Mouse (Mus musculus) kidney, postnatal 0 days (tissue): ENCODE results near the gene Relch. TPM values are rescaled to one million over a fixed set of nuclear protein-coding genes. Genes with fewer than 3 reads are reported as not detected.

ENCODE experiments used
- ATAC-seq: fragments of 200-750 bp; cut with Nextera tagmentation; replicated peaks from 2 replicates; pipeline ENCODE4 v1.8.0; 2017; ENCODE audit warnings: low read depth, moderate number of reproducible peaks, moderate TSS enrichment, moderate library complexity; ENCODE audit not compliant: low FRiP score
- DNase-seq: peaks from one replicate; pipeline ENCODE4 v3.0.0-alpha.2; 2016; ENCODE audit warnings: low spot score
- H3K27ac ChIP-seq: fragments of 300-500 bp; sonication (generic); 2 replicates; pipeline ENCODE4 v1.5.1; 2014; ENCODE audit warnings: mild to moderate bottlenecking
- H3K27me3 ChIP-seq: fragments of 300-500 bp; sonication (generic); 2 replicates; pipeline ENCODE4 v1.6.1; 2014; ENCODE audit warnings: low read length, mixed read lengths; ENCODE audit not compliant: insufficient read depth
- H3K36me3 ChIP-seq: fragments of 300-500 bp; sonication (generic); 2 replicates; pipeline ENCODE4 v1.6.1; 2014; ENCODE audit warnings: low read length, mixed read lengths; ENCODE audit not compliant: insufficient read depth
- H3K4me1 ChIP-seq: fragments of 300-500 bp; sonication (generic); replicated peaks from 2 replicates; pipeline ENCODE4 v1.6.1; 2014; ENCODE audit warnings: antibody characterized with exemption, low read length, mixed read lengths; ENCODE audit not compliant: insufficient read depth
- H3K4me2 ChIP-seq: fragments of 300-500 bp; sonication (generic); 2 replicates; pipeline ENCODE4 v1.6.1; 2014; ENCODE audit warnings: mild to moderate bottlenecking, low read length, moderate library complexity, mixed read lengths
- H3K4me3 ChIP-seq: fragments of 300-500 bp; sonication (generic); replicated peaks from 2 replicates; pipeline ENCODE4 v1.5.1; 2014; ENCODE audit warnings: low read depth, low read length
- H3K9ac ChIP-seq: fragments of 300-500 bp; sonication (generic); 2 replicates; pipeline ENCODE4 v1.6.1; 2014; ENCODE audit warnings: low read depth, low read length
- H3K9me3 ChIP-seq: fragments of 300-500 bp; sonication (generic); replicated peaks from 2 replicates; pipeline ENCODE4 v1.6.1; 2016; ENCODE audit warnings: low read length, inconsistent platforms, mixed read lengths
- CTCF ChIP-seq: IDR thresholded peaks from 2 replicates; pipeline ENCODE4 v1.5.1; 2016; ENCODE audit warnings: antibody characterized with exemption, low read depth, mild to moderate bottlenecking, moderate library complexity
- WGBS: fragments of 180-500 bp; shearing (Covaris S2); extraction: QIAGEN DNeasy Blood & Tissue Kit; methylation state at CpG from one replicate; pipeline ENCODE4 v1.1.7; 2014; 5-methylcytosine and 5-hydroxymethylcytosine counted together
- polyA plus RNA-seq: library from polyadenylated mRNA; unstranded; fragments of >200 nt; fragmentation: Nextera tagmentation; extraction: Ambion mirVana; gene quantifications from 2 replicates; pipeline ENCODE4 v1.2.1, GENCODE M21; 2015

Relch gene
- polyA plus RNA-seq, 1 experiment from 2014 or later: 21.8 TPM

- Histone ChIP-seq H3K27ac (no peak overlapping the region), H3K27me3 (no peaks in the 10 kb centered on the region), H3K4me3 (no peak overlapping the region), H3K4me2 (no peak overlapping the region), H3K36me3 (peaks cover 8% of the 10 kb centered on the region; the same call in 1 of the 2 replicates), H3K9ac (no peak overlapping the region), H3K9me3 (no peaks in the 10 kb centered on the region), H3K4me1 (no peaks in the 10 kb centered on the region)
- TF ChIP-seq CTCF: peak; percentile 52; the same call in 1 of the 2 replicates
- DNase-seq: peak; percentile 19
- ATAC-seq: no peak
- 79% methylated on average over 3 of the region's 3 CpGs for WGBS
These were observed 71.7 kb downstream of the Relch start for GRCm38 (mm10) chr1:105735318-105735717.

GRCm38 (mm10) chr1:105738334-105738733, 74.7 kb downstream of the Relch start:
- Histone ChIP-seq H3K4me1 (no peaks in the 10 kb centered on the region), H3K4me3 (no peak overlapping the region), H3K9ac (no peak overlapping the region), H3K27ac (no peak overlapping the region), H3K27me3 (no peaks in the 10 kb centered on the region), H3K4me2 (no peak overlapping the region), H3K36me3 (0 out of 2 replicates have a peak, but pooled peaks cover 9% of the 10 kb centered on the region), H3K9me3 (no peaks in the 10 kb centered on the region)
- no peak for TF ChIP-seq CTCF
- no peak for ATAC-seq
- 64% methylated on average over 6 of the region's 6 CpGs for WGBS
- no peak for DNase-seq

- no peak for DNase-seq
- Histone ChIP-seq H3K9ac (no peak overlapping the region), H3K4me1 (no peaks in the 10 kb centered on the region), H3K4me3 (no peak overlapping the region), H3K4me2 (no peak overlapping the region), H3K36me3 (0 out of 2 replicates have a peak, but pooled peaks cover 9% of the 10 kb centered on the region), H3K27me3 (no peaks in the 10 kb centered on the region), H3K27ac (no peak overlapping the region), H3K9me3 (no peaks in the 10 kb centered on the region)
- TF ChIP-seq CTCF: no peak
- ATAC-seq: no peak
These were observed 75.8 kb downstream of the Relch start for GRCm38 (mm10) chr1:105739493-105739892.

- H3K27ac ChIP-seq: no peak overlapping the region
- H3K36me3 ChIP-seq: 0 out of 2 replicates have a peak, but pooled peaks cover 9% of the 10 kb centered on the region
- no peak overlapping the region for H3K4me3 ChIP-seq
- 0 out of 2 replicates have a peak, but pooled peaks cover 3% of the 10 kb centered on the region for H3K4me1 ChIP-seq
- DNase-seq: no peak
- TF ChIP-seq CTCF: no peak
- H3K9me3 ChIP-seq: no peaks in the 10 kb centered on the region
- no peak overlapping the region for H3K4me2 ChIP-seq
- no peaks in the 10 kb centered on the region for H3K27me3 ChIP-seq
- WGBS: 85% methylated on average over 1 of the region's 1 CpGs
- no peak for ATAC-seq
- H3K9ac ChIP-seq: no peak overlapping the region
These were observed 78.8 kb downstream of the Relch start for GRCm38 (mm10) chr1:105742481-105742880.

- 58% methylated on average over 1 of the region's 1 CpGs for WGBS
These were observed 82.8 kb downstream of the Relch start for GRCm38 (mm10) chr1:105746444-105746843.

GRCm38 (mm10) chr1:105746858-105747596, 83.4 kb downstream of the Relch start:
- Histone ChIP-seq H3K4me2 (no peak overlapping the region), H3K4me1 (0 out of 2 replicates have a peak, but pooled peaks cover 3% of the 10 kb centered on the region), H3K9ac (no peak overlapping the region), H3K36me3 (peaks cover 7% of the 10 kb centered on the region; the same call in 1 of the 2 replicates), H3K9me3 (no peaks in the 10 kb centered on the region), H3K4me3 (no peak overlapping the region), H3K27me3 (no peaks in the 10 kb centered on the region), H3K27ac (peak overlapping the region; percentile 19; the same call in 1 of the 2 replicates)
- WGBS: 60% methylated on average over 5 of the region's 5 CpGs
- DNase-seq: peak; percentile 4
- 0 out of 2 replicates have a peak, but pooled peaks have one; percentile 52 for ATAC-seq
- no peak for TF ChIP-seq CTCF

More at GRCm38 (mm10) chr1:105746444-105746843, 82.8 kb downstream of the Relch start:
- Histone ChIP-seq H3K27me3 (no peaks in the 10 kb centered on the region), H3K4me3 (no peak overlapping the region), H3K9me3 (no peaks in the 10 kb centered on the region), H3K4me1 (0 out of 2 replicates have a peak, but pooled peaks cover 3% of the 10 kb centered on the region), H3K27ac (peak overlapping the region; percentile 19; the same call in 1 of the 2 replicates), H3K36me3 (peaks cover 10% of the 10 kb centered on the region; the same call in 1 of the 2 replicates), H3K9ac (no peak overlapping the region), H3K4me2 (no peak overlapping the region)
- TF ChIP-seq CTCF: no peak
- DNase-seq (peak; percentile 34), ATAC-seq (no peak; the same call in 1 of the 2 replicates)
